Mouse (Mus musculus) lung, embryonic 14.5 days (tissue): ENCODE results near the gene Tmem9. TPM values are rescaled to one million over a fixed set of nuclear protein-coding genes. Genes with fewer than 3 reads are reported as not detected.

Experiments used
- ATAC-seq: fragments of 200-750 bp; cut with Nextera tagmentation; 2 replicates; pipeline ENCODE4 v1.8.0; 2017; ENCODE audit warnings: mild to moderate bottlenecking, moderate TSS enrichment, moderate library complexity; ENCODE audit not compliant: insufficient read depth
- DNase-seq: peaks from one replicate; pipeline ENCODE4 v3.0.0-alpha.2; 2015
- H3K27ac ChIP-seq: fragments of 300-500 bp; sonication (generic); 2 replicates; pipeline ENCODE4 v1.5.1; 2014; ENCODE audit warnings: low read depth, mild to moderate bottlenecking, moderate library complexity
- H3K27me3 ChIP-seq: fragments of 300-500 bp; sonication (generic); 2 replicates; pipeline ENCODE4 v1.6.1; 2014; ENCODE audit warnings: low read length, control low read depth; ENCODE audit not compliant: insufficient read depth
- H3K36me3 ChIP-seq: fragments of 300-500 bp; sonication (generic); 2 replicates; pipeline ENCODE4 v1.6.1; 2014; ENCODE audit warnings: control low read depth; ENCODE audit not compliant: insufficient read depth
- H3K4me1 ChIP-seq: fragments of 300-500 bp; sonication (generic); 2 replicates; pipeline ENCODE4 v1.6.1; 2014; ENCODE audit warnings: antibody characterized with exemption, control low read depth; ENCODE audit not compliant: insufficient read depth
- H3K4me2 ChIP-seq: fragments of 300-500 bp; sonication (generic); 2 replicates; pipeline ENCODE4 v1.6.1; 2014; ENCODE audit warnings: mild to moderate bottlenecking
- H3K4me3 ChIP-seq: fragments of 300-500 bp; sonication (generic); 2 replicates; pipeline ENCODE4 v1.5.1; 2014; ENCODE audit warnings: low read depth, low read length
- H3K9ac ChIP-seq: fragments of 300-500 bp; sonication (generic); 2 replicates; pipeline ENCODE4 v1.6.1; 2014
- H3K9me3 ChIP-seq: fragments of 300-500 bp; sonication (generic); 2 replicates; pipeline ENCODE4 v1.6.1; 2016; ENCODE audit warnings: low read depth, low read length, control low read depth
- CTCF ChIP-seq: IDR thresholded peaks from 2 replicates; pipeline ENCODE4 v1.5.1; 2016; ENCODE audit warnings: antibody characterized with exemption, low read depth
- WGBS: fragments of 180-500 bp; shearing (Covaris S2); extraction: QIAGEN DNeasy Blood & Tissue Kit; methylation state at CpG from one replicate; pipeline ENCODE4 v1.1.7; 2014; 5-methylcytosine and 5-hydroxymethylcytosine counted together
- polyA plus RNA-seq: library from polyadenylated mRNA; unstranded; fragments of >200 nt; fragmentation: Nextera tagmentation; extraction: Ambion mirVana; gene quantifications from 2 replicates; pipeline ENCODE4 v1.2.1, GENCODE M21; 2014

Gene Tmem9
- 72.7 and 76.3 TPM in 2 replicates for polyA plus RNA-seq

- DNase-seq (peak; percentile 85), ATAC-seq (peak; percentile 94)
- no peaks in the 10 kb centered on the region for H3K4me1 ChIP-seq
- H3K9me3 ChIP-seq, result no peaks in the 10 kb centered on the region
- H3K4me3 ChIP-seq, result peak within 1 kb of the TSS; percentile 43
- no peak within 1 kb of the TSS for H3K27ac ChIP-seq
- peak within 1 kb of the TSS; percentile 78 for H3K4me2 ChIP-seq
- WGBS, result 2% methylated on average over 37 of the region's 37 CpGs
- H3K27me3 ChIP-seq, result peaks cover 11% of the 10 kb centered on the region; the same call in 1 of the 2 replicates
- H3K9ac ChIP-seq, result peak within 1 kb of the TSS; percentile 30; the same call in 1 of the 2 replicates
- no peaks in the 10 kb centered on the region for H3K36me3 ChIP-seq
- TF ChIP-seq CTCF, result no peak
Observed at GRCm38 (mm10) chr1:136007211-136008158, at the start of gene Tmem9. TSS of gene Tmem9 (plus strand) at chr1:136008150.

GRCm38 (mm10) chr1:135958483-135958882 is 49.5 kb upstream of the Tmem9 start:
- Histone ChIP-seq H3K4me3 (no peak overlapping the region), H3K36me3 (no peaks in the 10 kb centered on the region), H3K9ac (no peak overlapping the region), H3K4me2 (no peak overlapping the region), H3K27ac (no peak overlapping the region), H3K9me3 (no peaks in the 10 kb centered on the region), H3K4me1 (no peaks in the 10 kb centered on the region), H3K27me3 (no peaks in the 10 kb centered on the region)
- WGBS, result 35% methylated on average over 4 of the region's 4 CpGs
- DNase-seq (peak; percentile 83), ATAC-seq (peak; percentile 6; the same call in 1 of the 2 replicates)
- TF ChIP-seq CTCF, result peak; percentile 86

- Histone ChIP-seq H3K4me2 (no peak overlapping the region), H3K27me3 (peaks cover 3% of the 10 kb centered on the region; the same call in 1 of the 2 replicates), H3K36me3 (no peaks in the 10 kb centered on the region), H3K9ac (no peak overlapping the region), H3K9me3 (no peaks in the 10 kb centered on the region), H3K4me1 (no peaks in the 10 kb centered on the region), H3K4me3 (no peak overlapping the region), H3K27ac (no peak overlapping the region)
- ATAC-seq, result no peak
- DNase-seq, result no peak
- WGBS, result 42% methylated on average over 5 of the region's 5 CpGs
- no peak for TF ChIP-seq CTCF
Observed at GRCm38 (mm10) chr1:135963177-135963576, 44.8 kb upstream of the Tmem9 start.

- no peak for ATAC-seq
- peaks cover 3% of the 10 kb centered on the region; the same call in 1 of the 2 replicates for H3K27me3 ChIP-seq
- no peak overlapping the region for H3K4me2 ChIP-seq
- no peak overlapping the region for H3K4me3 ChIP-seq
- WGBS, result 67% methylated on average over 11 of the region's 11 CpGs
- DNase-seq, result no peak
- no peaks in the 10 kb centered on the region for H3K4me1 ChIP-seq
- no peak for TF ChIP-seq CTCF
- no peaks in the 10 kb centered on the region for H3K36me3 ChIP-seq
- H3K9me3 ChIP-seq, result no peaks in the 10 kb centered on the region
- H3K9ac ChIP-seq, result no peak overlapping the region
- H3K27ac ChIP-seq, result no peak overlapping the region
Observed at GRCm38 (mm10) chr1:135964561-135964960, 43.4 kb upstream of the Tmem9 start.

- 68% methylated on average over 4 of the region's 4 CpGs for WGBS
- DNase-seq (no peak), ATAC-seq (no peak)
- H3K4me2 ChIP-seq, result no peak overlapping the region
- H3K27me3 ChIP-seq, result peaks cover 3% of the 10 kb centered on the region; the same call in 1 of the 2 replicates
- H3K9ac ChIP-seq, result no peak overlapping the region
- no peak overlapping the region for H3K4me3 ChIP-seq
- H3K9me3 ChIP-seq, result no peaks in the 10 kb centered on the region
- no peaks in the 10 kb centered on the region for H3K4me1 ChIP-seq
- no peak for TF ChIP-seq CTCF
- no peaks in the 10 kb centered on the region for H3K36me3 ChIP-seq
- no peak overlapping the region for H3K27ac ChIP-seq
Observed at GRCm38 (mm10) chr1:135967739-135968138, 40.2 kb upstream of the Tmem9 start.

- H3K36me3 ChIP-seq, result no peaks in the 10 kb centered on the region
- H3K4me3 ChIP-seq, result no peak overlapping the region
- ATAC-seq (no peak), DNase-seq (no peak)
- H3K27me3 ChIP-seq, result no peaks in the 10 kb centered on the region
- H3K9me3 ChIP-seq, result no peaks in the 10 kb centered on the region
- 46% methylated on average over 2 of the region's 2 CpGs for WGBS
- no peaks in the 10 kb centered on the region for H3K4me1 ChIP-seq
- H3K4me2 ChIP-seq, result no peak overlapping the region
- no peak overlapping the region for H3K27ac ChIP-seq
- H3K9ac ChIP-seq, result no peak overlapping the region
- no peak for TF ChIP-seq CTCF
Observed at GRCm38 (mm10) chr1:135970486-135970885, 37.5 kb upstream of the Tmem9 start.

- no peaks in the 10 kb centered on the region for H3K9me3 ChIP-seq
- no peak overlapping the region for H3K27ac ChIP-seq
- TF ChIP-seq CTCF, result no peak
- no peak overlapping the region for H3K4me2 ChIP-seq
- ATAC-seq (no peak), DNase-seq (no peak)
- H3K9ac ChIP-seq, result no peak overlapping the region
- H3K4me3 ChIP-seq, result no peak overlapping the region
- H3K4me1 ChIP-seq, result no peaks in the 10 kb centered on the region
- H3K36me3 ChIP-seq, result no peaks in the 10 kb centered on the region
- no peaks in the 10 kb centered on the region for H3K27me3 ChIP-seq
- 90% methylated on average over 3 of the region's 3 CpGs for whole genome bisulfite sequencing
Observed at GRCm38 (mm10) chr1:135972576-135972975, 35.4 kb upstream of the Tmem9 start.
